Mouse (Mus musculus) lung, embryonic 16.5 days (tissue): ENCODE data around the gene N4bp3. TPM values are rescaled to one million over a fixed set of nuclear protein-coding genes. Genes with fewer than 3 reads are reported as not detected.

ENCODE experiments used
- ATAC-seq: fragments of 200-750 bp; cut with Nextera tagmentation; 2 replicates; pipeline ENCODE4 v1.8.0; 2017; ENCODE audit warnings: low read depth, mild to moderate bottlenecking, moderate library complexity
- H3K27ac ChIP-seq: fragments of 300-500 bp; sonication (generic); 2 replicates; pipeline ENCODE4 v1.5.1; 2014; ENCODE audit warnings: mild to moderate bottlenecking, control low read depth, low read length
- H3K27me3 ChIP-seq: fragments of 300-500 bp; sonication (generic); 2 replicates; pipeline ENCODE4 v1.6.1; 2014; ENCODE audit warnings: low read depth, low read length, mixed read lengths; ENCODE audit not compliant: control insufficient read depth, insufficient read depth
- H3K36me3 ChIP-seq: fragments of 300-500 bp; sonication (generic); 2 replicates; pipeline ENCODE4 v1.6.1; 2014; ENCODE audit warnings: low read length; ENCODE audit not compliant: control insufficient read depth, insufficient read depth
- H3K4me1 ChIP-seq: fragments of 300-500 bp; sonication (generic); replicated peaks from 2 replicates; pipeline ENCODE4 v1.6.1; 2014; ENCODE audit warnings: low read length, mixed read lengths; ENCODE audit not compliant: control insufficient read depth, insufficient read depth
- H3K4me2 ChIP-seq: fragments of 300-500 bp; sonication (generic); 2 replicates; pipeline ENCODE4 v1.6.1; 2014; ENCODE audit warnings: low read depth, low read length, control low read depth
- H3K4me3 ChIP-seq: fragments of 300-500 bp; sonication (generic); 2 replicates; pipeline ENCODE4 v1.5.1; 2014; ENCODE audit warnings: mild to moderate bottlenecking, low read length, control low read depth
- H3K9ac ChIP-seq: fragments of 300-500 bp; sonication (generic); 2 replicates; pipeline ENCODE4 v1.6.1; 2014; ENCODE audit warnings: low read length, control low read depth
- H3K9me3 ChIP-seq: fragments of 300-500 bp; sonication (generic); 2 replicates; pipeline ENCODE4 v1.6.1; 2016; ENCODE audit warnings: low read length; ENCODE audit not compliant: control insufficient read depth
- WGBS: fragments of 180-500 bp; shearing (Covaris S2); extraction: QIAGEN DNeasy Blood & Tissue Kit; methylation state at CpG from one replicate; pipeline ENCODE4 v1.1.7; 2014; 5-methylcytosine and 5-hydroxymethylcytosine counted together
- polyA plus RNA-seq: library from polyadenylated mRNA; unstranded; fragments of >200 nt; fragmentation: Nextera tagmentation; extraction: Ambion mirVana; gene quantifications from 2 replicates; pipeline ENCODE4 v1.2.1, GENCODE M21; 2015

The N4bp3 gene
- polyA plus RNA-seq, 1 experiment from 2014 or later = 43.5 TPM

- Histone ChIP-seq H3K4me2 (peak overlapping the region; percentile 92), H3K4me3 (peak overlapping the region; percentile 78), H3K9me3 (no peaks in the 10 kb centered on the region), H3K27ac (peak overlapping the region; percentile 86), H3K27me3 (no peaks in the 10 kb centered on the region), H3K36me3 (peaks cover 4% of the 10 kb centered on the region), H3K4me1 (peaks cover 33% of the 10 kb centered on the region), H3K9ac (peak overlapping the region; percentile 32; the same call in 1 of the 2 replicates)
- peak; percentile 61 for ATAC-seq
- 59% methylated on average over 15 of the region's 15 CpGs for WGBS
These were observed 3.6 kb downstream of the N4bp3 start for GRCm38 (mm10) chr11:51646751-51647667.

DNA sequence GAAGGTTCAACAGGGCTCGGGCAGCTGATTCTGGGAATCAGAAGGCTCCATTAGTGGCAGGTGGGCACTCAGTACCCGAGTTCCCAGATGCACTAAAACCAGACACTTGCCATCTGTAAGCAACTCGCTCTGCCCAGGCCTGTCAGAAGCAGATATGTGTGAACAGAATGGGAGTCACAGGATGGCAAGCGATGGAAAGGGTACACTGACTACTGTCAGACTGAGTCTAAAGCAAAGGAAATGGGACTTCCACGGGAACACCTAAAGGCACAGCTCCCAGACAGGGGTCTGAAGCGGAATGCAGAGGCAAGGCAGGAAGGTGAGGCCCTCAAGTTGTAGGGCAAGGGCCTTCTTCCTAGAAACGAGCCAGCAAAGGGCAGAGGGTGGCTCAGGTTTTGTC lies 4.4 kb downstream of the N4bp3 start:
- Histone ChIP-seq H3K4me1 (peaks cover 33% of the 10 kb centered on the region), H3K27ac (peak overlapping the region; percentile 86), H3K4me2 (peak overlapping the region; percentile 23), H3K36me3 (peaks cover 4% of the 10 kb centered on the region), H3K9me3 (no peaks in the 10 kb centered on the region), H3K4me3 (no peak overlapping the region), H3K27me3 (no peaks in the 10 kb centered on the region), H3K9ac (no peak overlapping the region)
- ATAC-seq = no peak
- 69% methylated on average over 7 of the region's 7 CpGs for WGBS

- peaks cover 40% of the 10 kb centered on the region for H3K4me1 ChIP-seq
- H3K4me2 ChIP-seq = no peak overlapping the region
- peak overlapping the region; percentile 86; the same call in 1 of the 2 replicates for H3K27ac ChIP-seq
These were observed 5.3 kb downstream of the N4bp3 start for GRCm38 (mm10) chr11:51645293-51645692.

GRCm38 (mm10) chr11:51644217-51644616 lies 6.4 kb downstream of the N4bp3 start:
- ATAC-seq = no peak
- Histone ChIP-seq H3K4me1 (peaks cover 36% of the 10 kb centered on the region), H3K9ac (no peak overlapping the region; the same call in 1 of the 2 replicates), H3K9me3 (no peaks in the 10 kb centered on the region), H3K4me2 (no peak overlapping the region), H3K36me3 (peaks cover 4% of the 10 kb centered on the region), H3K27me3 (no peaks in the 10 kb centered on the region), H3K27ac (peak overlapping the region; percentile 31; the same call in 1 of the 2 replicates), H3K4me3 (no peak overlapping the region)
- WGBS = 77% methylated on average over 16 of the region's 16 CpGs

More at GRCm38 (mm10) chr11:51645293-51645692, 5.3 kb downstream of the N4bp3 start:
- H3K9ac ChIP-seq = peak overlapping the region; percentile 50; the same call in 1 of the 2 replicates
- H3K4me3 ChIP-seq = no peak overlapping the region
- H3K27me3 ChIP-seq = no peaks in the 10 kb centered on the region
- 48% methylated on average over 13 of the region's 13 CpGs for WGBS
- ATAC-seq = peak; percentile 32; the same call in 1 of the 2 replicates
- H3K36me3 ChIP-seq = peaks cover 4% of the 10 kb centered on the region
- no peaks in the 10 kb centered on the region for H3K9me3 ChIP-seq

DNA sequence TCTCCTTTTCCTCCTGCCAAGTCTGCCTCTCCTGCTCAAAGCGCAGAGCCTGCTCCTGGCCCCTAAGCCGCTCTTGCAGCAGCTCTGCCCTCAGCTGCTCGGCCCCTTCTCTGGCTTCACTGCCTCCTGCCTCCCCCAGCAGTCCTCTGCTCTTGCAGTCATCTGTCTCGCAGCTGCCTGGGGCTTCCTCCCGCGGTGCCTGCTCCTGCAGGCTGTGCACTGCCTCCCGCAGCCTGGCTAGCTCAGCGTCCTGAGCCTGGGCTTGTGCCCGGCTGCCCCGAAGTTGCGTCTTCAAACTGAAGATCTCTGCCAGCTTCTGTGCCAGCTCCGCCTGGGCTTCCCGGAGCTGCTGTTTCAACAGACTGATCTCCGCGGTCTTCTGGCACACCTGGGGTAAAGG lies 6.9 kb downstream of the N4bp3 start:
- no peaks in the 10 kb centered on the region for H3K9me3 ChIP-seq
- WGBS = 39% methylated on average over 15 of the region's 15 CpGs
- H3K36me3 ChIP-seq = peaks cover 4% of the 10 kb centered on the region
- peak overlapping the region; percentile 15; the same call in 1 of the 2 replicates for H3K9ac ChIP-seq
- no peak for ATAC-seq
- H3K27ac ChIP-seq = peak overlapping the region; percentile 31; the same call in 1 of the 2 replicates
- H3K4me2 ChIP-seq = no peak overlapping the region
- H3K27me3 ChIP-seq = no peaks in the 10 kb centered on the region
- H3K4me3 ChIP-seq = no peak overlapping the region
- H3K4me1 ChIP-seq = peaks cover 32% of the 10 kb centered on the region

DNA sequence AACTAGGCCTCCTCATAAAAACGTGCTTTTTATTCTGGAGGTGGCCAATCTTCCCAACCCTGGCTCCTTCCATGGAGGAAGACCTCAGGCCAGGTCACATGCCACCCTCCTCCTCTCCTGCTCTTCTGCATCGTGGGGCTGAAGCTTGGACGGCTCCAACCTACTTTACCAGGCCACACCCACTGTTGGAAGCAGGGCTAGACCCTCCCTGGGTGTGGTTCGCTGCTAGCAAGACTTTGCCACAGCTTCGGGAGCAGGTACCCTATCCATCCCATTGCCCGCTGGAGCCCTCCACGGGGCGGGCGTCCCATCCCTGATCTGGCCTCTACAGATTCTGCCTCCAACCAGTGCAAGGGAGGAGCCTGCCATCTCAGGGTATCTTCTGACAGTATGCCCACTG lies 7.4 kb downstream of the N4bp3 start:
- H3K4me2 ChIP-seq = no peak overlapping the region
- peaks cover 4% of the 10 kb centered on the region for H3K36me3 ChIP-seq
- H3K27me3 ChIP-seq = no peaks in the 10 kb centered on the region
- 66% methylated on average over 9 of the region's 9 CpGs for WGBS
- H3K4me1 ChIP-seq = peaks cover 30% of the 10 kb centered on the region
- no peak overlapping the region; the same call in 1 of the 2 replicates for H3K27ac ChIP-seq
- H3K9ac ChIP-seq = no peak overlapping the region
- ATAC-seq = no peak
- no peak overlapping the region for H3K4me3 ChIP-seq
- H3K9me3 ChIP-seq = no peaks in the 10 kb centered on the region

DNA sequence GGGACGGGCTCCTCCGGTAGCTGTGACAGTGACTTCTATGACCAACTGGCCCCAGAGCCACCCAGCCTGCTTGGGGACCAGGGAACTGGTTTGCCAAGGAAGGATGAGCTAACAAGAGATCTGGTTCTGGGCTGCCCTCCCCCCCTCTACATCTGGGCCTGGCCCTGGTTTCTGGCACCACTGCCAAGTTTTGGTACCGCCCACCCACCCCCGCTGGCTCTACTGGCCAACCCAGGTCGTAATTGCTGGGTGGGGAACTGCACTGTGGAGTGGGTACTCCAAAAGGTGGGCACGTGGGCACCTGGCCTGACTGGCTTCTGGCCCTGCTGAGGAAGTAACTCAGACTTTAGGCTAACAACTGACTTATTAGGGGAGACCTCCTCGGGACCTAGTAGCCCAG lies 9.9 kb downstream of the N4bp3 start:
- Histone ChIP-seq H3K27me3 (no peaks in the 10 kb centered on the region), H3K4me3 (no peak overlapping the region), H3K9ac (no peak overlapping the region), H3K36me3 (peaks cover 4% of the 10 kb centered on the region), H3K4me1 (peaks cover 34% of the 10 kb centered on the region), H3K27ac (no peak overlapping the region), H3K4me2 (no peak overlapping the region), H3K9me3 (no peaks in the 10 kb centered on the region)
- WGBS = 58% methylated on average over 7 of the region's 7 CpGs
- ATAC-seq = peak; percentile 19

DNA sequence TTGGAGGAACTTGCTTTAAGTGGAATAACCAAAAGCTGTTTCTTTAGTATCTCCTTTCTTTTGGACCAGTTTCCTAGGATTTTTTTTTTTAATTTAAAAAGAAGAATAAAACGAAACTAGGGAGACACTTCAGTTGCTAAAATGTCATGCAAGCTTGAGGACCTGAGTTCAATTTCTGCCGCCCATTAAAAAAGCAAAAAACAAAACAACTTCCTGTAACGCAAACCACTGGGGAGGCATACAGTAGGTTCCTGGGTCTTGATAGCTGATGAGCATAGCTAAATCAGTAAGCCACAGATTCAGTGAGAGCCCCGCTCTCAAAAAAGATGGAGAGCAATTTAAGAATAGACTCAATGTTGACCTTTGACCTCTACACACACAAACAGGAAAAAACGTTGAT lies 12.1 kb downstream of the N4bp3 start:
- Histone ChIP-seq H3K27ac (peak overlapping the region; percentile 60), H3K36me3 (no peaks in the 10 kb centered on the region; the same call in 1 of the 2 replicates), H3K9ac (no peak overlapping the region), H3K9me3 (no peaks in the 10 kb centered on the region), H3K4me3 (no peak overlapping the region), H3K27me3 (no peaks in the 10 kb centered on the region), H3K4me2 (peak overlapping the region; percentile 44), H3K4me1 (peaks cover 31% of the 10 kb centered on the region)
- WGBS = 59% methylated on average over 5 of the region's 5 CpGs
- ATAC-seq = no peak

DNA sequence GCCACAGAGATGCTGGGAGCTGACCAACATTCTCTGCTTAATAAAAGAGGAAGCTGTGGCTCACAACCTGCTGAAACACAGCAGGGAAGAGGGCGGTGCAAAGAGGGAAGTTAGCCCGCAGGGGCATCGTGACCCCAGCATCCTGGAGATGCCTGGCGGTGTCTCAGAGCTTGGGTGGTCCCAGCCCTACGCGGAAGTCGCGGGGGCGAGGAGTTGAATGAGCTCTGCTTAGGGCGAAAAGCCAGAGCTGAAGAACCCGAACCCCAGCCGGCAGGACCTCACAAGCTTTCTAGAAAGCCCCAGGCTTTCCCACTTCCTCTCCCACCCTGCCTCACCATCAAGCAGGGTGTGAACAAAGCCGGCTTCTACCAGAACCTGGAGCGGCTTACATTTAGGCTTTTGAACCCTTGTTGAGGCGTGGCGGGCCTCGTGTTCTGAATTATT lies 12.6 kb downstream of the N4bp3 start:
- peak; percentile 26; the same call in 1 of the 2 replicates for ATAC-seq
- Histone ChIP-seq H3K4me2 (peak overlapping the region; percentile 44), H3K36me3 (no peaks in the 10 kb centered on the region; the same call in 1 of the 2 replicates), H3K27ac (peak overlapping the region; percentile 60), H3K4me3 (no peak overlapping the region), H3K27me3 (no peaks in the 10 kb centered on the region), H3K9me3 (no peaks in the 10 kb centered on the region), H3K4me1 (peaks cover 28% of the 10 kb centered on the region), H3K9ac (peak overlapping the region; percentile 45)
- WGBS = 6% methylated on average over 17 of the region's 17 CpGs
